Mouse (Mus musculus) left cerebral cortex, adult 2 months (tissue): ENCODE measurements around the gene Rtl5. TPM values are rescaled to one million over a fixed set of nuclear protein-coding genes. Genes with fewer than 3 reads are reported as not detected.
A peak's percentile ranks its signal among the peaks of the same experiment; 100 is the strongest.

ENCODE experiments used
- DNase-seq, 2 experiments: peaks; one replicate each; pipeline ENCODE4 v3.0.0; 2021 to 2022; ENCODE audit warnings: low spot score in 2 of 2, mixed read lengths in 1 of 2; ENCODE audit errors: extremely low spot score in 1 of 2
- H3K27ac ChIP-seq: fragments of 200-600 bp; 2 replicates; pipeline ENCODE4 v1.8.1; 2022
- H3K4me3 ChIP-seq: fragments of 200-600 bp; 2 replicates; pipeline ENCODE4 v1.8.1; 2022
- CTCF ChIP-seq: fragments of 200-600 bp; IDR thresholded peaks from 2 replicates; pipeline ENCODE4 v1.8.1; 2022; ENCODE audit warnings: antibody characterized with exemption, mild to moderate bottlenecking, moderate library complexity
- intact Hi-C: fragments of 180-260 bp; cut with DNase I; formaldehyde crosslinking; loops from one replicate; pipeline ENCODE4 v1.15.1; 2025
- total RNA-seq, 2 experiments: library from RNA; stranded (reverse); gene quantifications; 2 replicates each; pipeline ENCODE4 v1.2.3; 2021

The Rtl5 gene
- total RNA-seq, 2 experiments from 2014 or later: 20.2 to 25.7 TPM

DNA sequence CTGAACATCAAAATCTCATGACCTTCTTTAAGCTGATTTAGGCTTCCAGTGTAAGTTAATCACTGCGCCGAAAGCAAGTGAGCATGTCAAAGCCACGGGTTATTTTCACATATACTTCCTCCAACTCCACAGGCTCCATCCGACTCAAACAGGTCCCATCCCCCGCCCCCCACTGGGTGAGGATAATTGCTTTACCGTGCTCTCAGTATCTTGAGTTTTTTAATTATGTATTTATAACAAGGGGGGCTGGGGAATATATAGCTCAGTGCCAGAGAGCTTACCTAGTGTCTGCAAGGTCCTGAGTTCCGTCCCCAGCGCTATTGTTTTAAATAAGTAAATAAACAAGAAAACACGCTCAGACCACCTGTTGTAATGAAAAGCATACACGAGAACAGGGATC, 10.0 kb upstream of the Rtl5 start:
- TF ChIP-seq CTCF: no peak
- no peak for DNase-seq

DNA sequence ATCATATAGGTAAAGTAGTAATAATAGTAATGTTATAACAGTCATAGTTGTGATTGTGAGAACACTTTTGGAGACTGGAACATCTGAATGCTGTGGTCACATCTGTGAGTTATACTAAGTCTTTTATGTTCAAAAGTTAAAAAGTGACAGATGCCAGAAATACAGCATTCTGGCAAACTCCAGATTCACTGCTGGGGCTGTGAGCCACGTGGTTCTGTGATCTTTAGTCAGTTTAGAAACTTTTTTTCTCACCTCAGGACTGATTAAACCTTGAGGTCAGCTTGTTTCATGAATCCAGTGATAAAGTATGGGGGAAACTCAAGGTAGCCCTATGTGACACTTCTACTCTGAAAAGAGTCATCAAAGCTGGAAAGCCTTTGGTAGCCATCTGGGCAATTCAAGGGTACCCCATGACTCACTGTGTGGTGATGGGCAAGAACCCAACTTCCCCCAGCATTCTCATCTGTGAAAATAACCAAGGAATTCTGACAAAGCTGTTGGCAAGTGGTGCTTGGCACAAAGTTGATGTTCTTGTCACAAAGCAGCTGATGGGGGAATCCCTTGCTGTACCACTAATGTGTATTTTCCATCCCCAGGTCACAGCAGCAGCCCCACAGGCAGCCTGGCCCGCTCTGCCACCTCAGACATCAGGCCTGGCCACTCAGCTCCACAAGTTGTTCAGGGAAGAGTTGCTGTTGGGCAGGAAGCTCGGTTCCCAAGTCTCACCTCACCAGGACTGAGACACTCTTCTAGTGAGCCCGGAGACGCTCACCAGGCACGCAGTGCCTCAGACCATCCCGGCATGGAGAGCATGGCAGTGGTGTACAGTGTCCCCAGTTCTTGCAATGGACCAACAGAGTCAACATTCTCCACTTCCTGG, 6.0 kb upstream of the Rtl5 start:
- TF ChIP-seq CTCF: no peak
- no peak overlapping the region for H3K4me3 ChIP-seq
- no peak overlapping the region for H3K27ac ChIP-seq
- intact Hi-C loops: no loop called here
- no peak for DNase-seq

More for the DNA sequence above, 10.0 kb upstream of the Rtl5 start:
- H3K27ac ChIP-seq: no peak overlapping the region
- no peak overlapping the region for H3K4me3 ChIP-seq
- intact Hi-C loops: no loop called here

DNA sequence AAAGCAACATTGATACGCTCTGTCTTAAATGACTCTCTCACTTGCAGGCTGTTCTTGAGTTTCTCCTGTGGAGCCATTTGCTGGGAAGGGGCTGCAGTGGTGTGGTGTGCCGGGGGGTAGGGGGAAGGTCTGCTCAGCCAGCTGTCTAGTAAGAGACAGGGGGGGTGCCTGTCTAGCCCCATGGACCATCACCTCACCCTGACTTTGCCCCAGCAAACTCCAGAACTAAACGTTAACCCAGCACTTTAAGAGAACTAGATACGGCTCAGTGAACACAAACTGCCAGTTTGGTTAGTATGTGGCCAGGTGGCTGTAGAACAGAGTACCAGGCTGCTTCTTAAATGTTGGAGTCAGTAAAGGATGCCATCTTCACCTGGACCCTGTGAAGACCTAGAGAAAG, 4.1 kb upstream of the Rtl5 start:
- no peak overlapping the region for H3K4me3 ChIP-seq
- intact Hi-C loops: no loop called here
- no peak for TF ChIP-seq CTCF
- no peak for DNase-seq
- no peak overlapping the region for H3K27ac ChIP-seq

DNA sequence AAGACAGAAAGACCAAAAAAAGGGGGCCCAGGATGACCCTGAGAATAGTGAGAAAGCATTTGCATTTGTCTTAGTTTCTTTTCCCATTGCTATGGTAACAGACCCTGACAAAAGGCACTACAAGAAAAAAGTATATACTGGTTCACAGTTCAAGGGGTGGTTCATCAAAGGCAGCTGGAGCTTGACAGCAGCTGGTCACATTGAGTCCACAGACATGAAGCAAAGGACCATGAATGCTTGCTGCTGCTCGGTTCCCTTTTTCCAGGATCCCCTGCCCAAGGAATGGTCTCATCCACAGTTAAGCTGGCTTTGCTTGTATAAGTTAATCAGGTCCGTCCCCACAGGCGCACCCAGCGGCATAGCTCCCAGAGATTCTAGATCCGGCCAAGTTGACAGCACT, 3.3 kb upstream of the Rtl5 start:
- Histone ChIP-seq H3K27ac (no peak overlapping the region), H3K4me3 (no peak overlapping the region)
- no peak for DNase-seq
- TF ChIP-seq CTCF: no peak
- intact Hi-C loops: loop anchor here (5.0 kb wide), 1 partner anchor 432 kb away; the partner anchor contains the start of gene Ogt

DNA sequence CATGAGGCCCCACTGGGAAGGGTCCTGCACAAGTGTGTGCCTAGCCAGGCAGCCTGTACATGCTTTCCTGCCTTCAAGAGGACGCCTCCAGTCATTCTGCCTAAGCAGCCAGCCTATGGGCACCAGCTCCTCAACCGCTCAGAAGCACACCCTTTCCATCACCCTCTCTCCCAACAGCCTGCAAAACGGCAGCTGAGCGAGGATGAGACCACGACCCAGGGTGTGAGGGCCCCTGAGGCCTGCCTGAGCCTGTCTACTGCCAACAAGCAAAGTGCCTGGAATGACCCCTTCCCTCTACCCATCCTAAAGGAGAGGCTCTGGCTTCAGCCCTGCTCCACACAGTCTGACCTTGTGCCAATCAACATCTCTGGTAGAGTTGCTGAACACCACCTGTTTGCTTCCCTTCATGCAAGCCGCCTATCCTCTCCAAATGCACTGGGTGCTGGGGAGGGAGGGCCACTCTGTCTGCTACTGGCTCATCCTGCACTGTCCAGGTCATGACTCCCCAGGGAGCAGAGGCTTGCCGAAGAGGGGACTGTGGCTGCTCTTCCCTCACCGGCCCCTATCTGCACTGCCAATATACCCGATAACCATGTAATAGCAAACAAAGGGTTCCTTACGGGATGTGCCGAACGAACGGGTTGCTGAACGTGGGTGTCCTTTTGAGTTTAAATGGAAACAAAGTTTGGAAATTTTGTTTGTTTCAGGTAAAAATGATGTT, 2.7 kb upstream of the Rtl5 start:
- Histone ChIP-seq H3K4me3 (no peak overlapping the region), H3K27ac (no peak overlapping the region)
- DNase-seq: no peak
- no peak for TF ChIP-seq CTCF
- intact Hi-C loops: loop anchor here (5.0 kb wide), 1 partner anchor 431 kb away; the partner anchor contains the start of gene Ogt

DNA sequence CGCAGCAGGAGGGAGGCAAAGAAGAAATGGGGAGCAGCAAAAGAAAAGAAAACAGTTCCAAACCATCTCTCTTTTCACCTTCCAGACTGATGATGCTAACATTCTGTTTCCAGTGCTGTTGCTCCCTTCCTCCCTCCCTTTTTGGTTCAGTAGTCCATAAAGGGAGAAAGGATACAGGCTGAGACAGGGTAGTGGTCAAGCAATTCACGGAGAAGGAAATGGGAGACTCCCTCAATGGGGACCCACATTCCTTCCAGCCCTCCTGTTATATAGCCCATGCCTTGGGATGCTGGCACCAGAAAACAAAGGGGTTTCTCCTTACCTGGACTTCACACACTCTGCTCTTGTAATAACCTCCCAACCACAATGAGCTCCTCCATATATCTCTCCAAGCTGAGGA, 413 bp upstream of the Rtl5 start:
- H3K4me3 ChIP-seq: peak overlapping the region; percentile 51
- intact Hi-C loops: loop anchor here (5.0 kb wide), 1 partner anchor 429 kb away; the partner anchor contains the start of gene Ogt
- no peak for TF ChIP-seq CTCF
- no peak for DNase-seq
- peak overlapping the region; percentile 34; the same call in 1 of the 2 replicates for H3K27ac ChIP-seq

DNA sequence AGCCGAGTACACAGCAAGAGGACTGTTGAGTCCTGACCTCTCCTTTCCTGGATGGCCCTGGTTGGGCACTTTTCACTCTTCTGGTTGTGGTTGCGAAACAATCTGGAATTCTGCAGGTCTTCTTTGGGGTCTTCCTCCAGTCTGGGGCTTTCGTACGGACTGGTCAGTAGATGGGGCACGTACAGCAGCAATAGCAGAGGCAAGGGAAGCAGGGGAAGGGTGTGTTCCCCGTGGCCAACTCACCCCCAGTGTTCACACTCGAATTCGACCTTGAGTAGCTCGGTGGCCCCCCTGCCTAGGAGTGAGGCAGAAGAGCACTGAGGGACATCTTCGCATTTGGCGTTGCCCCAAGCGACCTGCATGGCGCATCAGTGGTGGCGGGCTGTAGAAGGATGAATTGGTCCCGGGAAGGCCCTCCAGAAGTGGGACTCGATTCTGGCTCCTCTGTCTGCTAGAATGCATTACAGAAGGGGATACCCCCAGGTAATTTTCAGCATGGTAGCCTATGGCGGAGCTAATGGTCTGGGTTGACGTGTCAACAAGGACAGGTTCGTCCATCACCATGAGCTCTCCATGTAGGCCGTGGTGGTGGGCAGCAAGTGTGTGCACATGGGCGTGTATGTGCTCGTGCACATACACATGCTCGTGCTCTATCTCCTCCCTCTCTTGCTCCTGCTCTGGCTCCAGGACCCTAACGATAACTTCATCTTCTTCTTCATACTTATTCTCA, 2.1 kb downstream of the Rtl5 start:
- H3K27ac ChIP-seq: no peak overlapping the region
- no peak for TF ChIP-seq CTCF
- no peak for DNase-seq
- intact Hi-C loops: loop anchor here (5.0 kb wide), 2 partner anchors 277 to 408 kb away; partner anchors contain the start of genes 8030474K03Rik and Gm4779
- H3K4me3 ChIP-seq: no peak overlapping the region

DNA sequence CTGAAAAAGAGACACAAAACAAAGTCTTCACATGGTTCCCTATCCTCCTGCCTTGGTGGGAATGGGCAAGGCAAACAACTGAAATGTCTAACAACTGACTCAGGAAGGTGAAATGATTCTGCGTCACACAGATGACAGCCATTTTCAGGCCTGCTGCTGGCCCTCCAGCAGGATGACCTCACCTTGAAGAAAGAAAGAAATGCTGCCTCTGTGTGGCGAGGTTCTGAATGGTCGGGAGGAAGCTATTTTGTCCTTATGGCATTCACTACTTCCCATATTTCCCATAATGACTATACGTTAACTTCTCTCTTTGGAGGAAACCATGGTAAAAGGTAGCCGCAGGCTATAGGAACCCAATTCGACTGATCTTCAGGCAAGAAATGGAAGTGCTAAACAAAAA, 4.0 kb downstream of the Rtl5 start:
- intact Hi-C loops: loop anchor here (2.0 to 5.0 kb wide), 3 partner anchors 262 to 410 kb away; partner anchors contain the start of genes 8030474K03Rik and Gm4779
- no peak for DNase-seq
- Histone ChIP-seq H3K4me3 (no peak overlapping the region), H3K27ac (peak overlapping the region; percentile 28; the same call in 1 of the 2 replicates)
- peak; percentile 25 for TF ChIP-seq CTCF

DNA sequence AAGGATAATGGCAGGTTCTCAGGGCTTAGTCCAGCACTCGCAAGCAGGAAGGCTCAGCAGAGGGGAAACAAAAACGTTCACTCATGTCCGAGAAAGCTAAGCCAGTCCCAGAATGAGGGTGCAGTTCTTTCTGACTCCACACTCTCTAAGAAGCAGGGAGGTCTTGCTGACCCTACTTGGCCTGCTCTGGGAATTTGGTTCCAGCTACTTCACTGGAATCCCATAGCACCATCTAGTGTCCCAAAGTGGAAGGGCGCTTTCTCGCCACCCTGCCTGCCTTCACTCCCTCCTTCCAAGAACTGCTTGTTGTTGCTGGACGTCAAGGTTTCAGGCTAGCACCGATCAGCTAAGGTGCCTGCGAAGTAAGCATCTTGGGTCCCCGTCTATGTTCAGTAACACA, 5.0 kb downstream of the Rtl5 start:
- DNase-seq: peak; percentile 70 to 84
- intact Hi-C loops: loop anchor here (1.0 to 5.0 kb wide), 5 partner anchors 85 to 411 kb away; partner anchors contain the start of genes 8030474K03Rik and Gm4779
- Histone ChIP-seq H3K4me3 (no peak overlapping the region), H3K27ac (no peak overlapping the region)
- TF ChIP-seq CTCF: peak; percentile 88

DNA sequence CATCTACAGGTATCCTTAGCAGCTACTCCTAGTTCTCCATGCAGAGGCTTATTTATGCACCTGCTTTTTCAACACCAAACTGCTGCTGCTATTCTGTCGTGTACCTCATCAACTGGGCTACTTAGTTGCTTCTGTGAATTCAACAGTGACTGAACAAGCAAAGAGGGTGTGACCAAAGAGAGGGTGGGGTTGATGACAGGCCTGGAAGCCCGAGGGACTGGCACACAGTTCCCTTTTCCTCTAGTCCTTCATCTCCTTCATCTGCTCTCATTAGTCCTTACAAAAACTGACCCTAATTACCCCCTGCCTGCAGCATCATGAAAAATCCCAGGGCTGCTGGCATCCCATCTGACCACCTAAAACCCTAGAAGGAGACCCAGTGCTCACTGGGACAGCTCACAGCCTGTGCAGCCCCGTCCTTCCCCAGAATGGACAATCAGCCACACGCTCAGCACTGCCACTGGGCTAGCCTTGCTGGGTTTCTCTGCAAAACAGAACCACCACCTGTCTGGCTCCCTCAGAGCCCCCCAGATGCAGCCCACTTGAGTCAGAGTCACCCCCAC, 5.8 kb downstream of the Rtl5 start:
- no peak for DNase-seq
- Histone ChIP-seq H3K4me3 (no peak overlapping the region), H3K27ac (no peak overlapping the region)
- TF ChIP-seq CTCF: no peak
- intact Hi-C loops: loop anchor here (5.0 kb wide), 2 partner anchors 273 to 412 kb away; partner anchors contain the start of genes 8030474K03Rik and Gm4779

DNA sequence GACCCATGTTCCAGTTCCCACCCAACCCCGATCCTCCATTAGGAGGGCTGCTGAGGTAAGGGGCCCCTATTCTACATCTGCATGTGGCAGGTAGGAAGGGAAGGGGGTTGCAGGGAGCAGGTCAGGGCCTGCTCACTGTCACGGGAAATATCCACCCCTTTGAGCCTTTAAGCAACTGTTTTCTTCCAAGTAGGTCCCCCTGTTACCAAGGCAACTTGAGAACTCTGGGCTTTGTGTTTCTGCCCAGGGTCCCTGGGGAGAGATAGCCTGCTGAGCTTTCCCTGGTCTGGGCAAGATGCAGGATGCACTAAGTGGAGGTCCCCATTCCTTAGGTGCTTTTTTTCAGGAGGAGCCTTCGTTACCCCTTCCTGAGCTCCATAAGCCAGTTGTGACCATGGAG, 7.0 kb downstream of the Rtl5 start:
- intact Hi-C loops: no loop called here
- no peak for DNase-seq
- TF ChIP-seq CTCF: no peak
- H3K27ac ChIP-seq: no peak overlapping the region
- no peak overlapping the region for H3K4me3 ChIP-seq
